ENCODE assay signal across 20 mouse cellular contexts in the genomic region with DNA sequence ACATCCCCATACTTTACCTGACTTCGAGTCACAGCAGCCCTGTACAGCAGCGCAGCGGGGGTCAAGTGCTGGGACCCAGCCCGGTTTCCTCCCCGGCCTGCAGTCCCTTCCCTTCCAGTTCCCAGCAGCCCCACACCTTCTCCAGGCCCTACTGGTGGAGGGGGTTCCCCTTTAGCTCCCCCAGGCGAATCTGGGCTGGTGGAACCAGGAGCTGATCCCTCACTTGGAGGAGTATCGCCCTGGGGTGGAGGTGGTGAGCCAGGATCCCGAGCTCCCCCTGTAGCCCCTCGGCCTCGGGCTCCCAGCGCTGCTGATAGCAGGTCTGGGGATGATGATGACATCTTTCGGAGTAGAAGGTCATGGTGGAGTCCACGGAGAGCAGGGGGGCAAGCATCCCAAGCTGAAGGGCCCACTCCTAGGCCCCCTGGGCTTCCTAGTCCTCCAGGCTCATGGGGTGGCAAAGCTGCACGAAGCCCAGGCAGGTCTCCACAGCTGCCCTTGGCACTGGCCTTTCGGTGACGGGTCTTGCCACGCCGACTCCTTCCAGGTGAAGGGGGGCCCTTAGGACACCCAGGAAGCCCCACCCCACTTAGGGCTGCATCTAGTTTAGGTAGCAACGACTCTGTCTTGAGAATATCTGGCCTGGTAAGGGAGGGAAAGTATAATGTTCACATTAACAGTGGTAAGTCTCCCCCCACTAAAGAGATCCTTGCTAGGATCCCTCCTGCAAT. TPM values are rescaled to one million over a fixed set of nuclear protein-coding genes. Genes with fewer than 3 reads are reported as not detected.
DNase-seq lines count a peak whose midpoint lies in the region; ATAC-seq and TF ChIP-seq lines count a peak whose summit lies in the region.
"Had no signal": no experiment of that assay in that cellular context is flagged by ENCODE, and none has a peak within 500 bp of the region (broad histone marks: within the 10 kb centered on the region; RNA-seq: fewer than 3 reads in every experiment).

No protein-coding gene starts in this region.

- TF ChIP-seq CTCF in liver, postnatal 0 days (IDR thresholded peaks at IDR 0.05; ENCODE audit: low read depth): no peak
- no peak for TF ChIP-seq CTCF in MEL (IDR thresholded peaks at IDR 0.05 in 2 of 3, conservative IDR thresholded peaks at IDR 0.05 in 1 of 3; ENCODE audit: control insufficient read depth in 1 of 3, insufficient read depth in 1 of 3, low read depth in 2 of 3, low read length in 3 of 3, poor library complexity in 1 of 3, severe bottlenecking in 1 of 3)

- peaks cover 90% of the 10 kb centered on the region for H3K36me3 ChIP-seq in forebrain, embryonic 15.5 days
- peaks cover 90% of the 10 kb centered on the region for H3K36me3 ChIP-seq in forebrain, embryonic 12.5 days (replicated peaks)
- H3K36me3 ChIP-seq in liver, embryonic 12.5 days: peaks cover 86% of the 10 kb centered on the region
- H3K36me3 ChIP-seq in liver, postnatal 0 days (replicated peaks; ENCODE audit: insufficient read depth, low read length): peaks cover 76% of the 10 kb centered on the region
- peaks cover 47 to 49% of the 10 kb centered on the region in 2 experiments for H3K36me3 ChIP-seq in MEL (ENCODE audit: control insufficient read depth in 1 of 2, insufficient read depth in 2 of 2, low read length in 2 of 2)

- 88% methylated on average over 19 of the region's 19 CpGs for WGBS in forebrain, embryonic 15.5 days
- WGBS in forebrain, embryonic 12.5 days: 90% methylated on average over 19 of the region's 19 CpGs
- 85% methylated on average over 19 of the region's 19 CpGs for WGBS in liver, embryonic 12.5 days (ENCODE audit: insufficient replicate concordance)
- 88% methylated on average over 19 of the region's 19 CpGs for WGBS in liver, postnatal 0 days (ENCODE audit: insufficient replicate concordance)

- no peak for TF ChIP-seq POLR2A in MEL (IDR thresholded peaks at IDR 0.05; ENCODE audit: control insufficient read depth in 1 of 2, insufficient read depth in 1 of 2, low read depth in 1 of 2, low read length in 2 of 2, poor library complexity in 1 of 2)

- DNase-seq in liver, postnatal 0 days: no peak
- no peak for DNase-seq in MEL (ENCODE audit: low read depth, low spot score)
- DNase-seq in urinary bladder, postnatal 36 days (ENCODE audit: low spot score in 2 of 2): no peak
- DNase-seq in heart, adult 18-20 months: no peak
- DNase-seq: adrenal gland, postnatal 25 days; cerebellum, postnatal 36 days; gastrocnemius, postnatal 36 days; heart, postnatal 14 days; kidney, adult 2 months; layer of hippocampus, adult 9-11 months; right cerebral cortex, postnatal 25 days had no signal

- TF ChIP-seq EP300 in liver, postnatal 0 days (IDR thresholded peaks at IDR 0.05; ENCODE audit: low read depth): no peak
- TF ChIP-seq EP300 in MEL (IDR thresholded peaks at IDR 0.05; ENCODE audit: low read depth in 1 of 2, low read length in 2 of 2): no peak

- H3K79me2 ChIP-seq in MEL (ENCODE audit: control insufficient read depth, insufficient read depth, low read length, poor library complexity): no peaks in the 10 kb centered on the region

- no peaks in the 10 kb centered on the region for H3K27me3 ChIP-seq in forebrain, embryonic 15.5 days
- H3K27me3 ChIP-seq in forebrain, embryonic 12.5 days: no peaks in the 10 kb centered on the region
- no peaks in the 10 kb centered on the region for H3K27me3 ChIP-seq in liver, embryonic 12.5 days (replicated peaks)
- no peaks in the 10 kb centered on the region for H3K27me3 ChIP-seq in liver, postnatal 0 days (ENCODE audit: insufficient read depth, low read length)
- H3K27me3 ChIP-seq in MEL (ENCODE audit: control insufficient read depth in 1 of 2, insufficient read depth in 2 of 2, low read length in 2 of 2): no peaks in the 10 kb centered on the region

- no peak overlapping the region for H3K9ac ChIP-seq in forebrain, embryonic 15.5 days (replicated peaks)
- no peak overlapping the region for H3K9ac ChIP-seq in forebrain, embryonic 12.5 days
- no peak overlapping the region for H3K9ac ChIP-seq in liver, embryonic 12.5 days
- H3K9ac ChIP-seq in liver, postnatal 0 days (replicated peaks): no peak overlapping the region
- no peak overlapping the region for H3K9ac ChIP-seq in MEL (ENCODE audit: control insufficient read depth, low read depth, low read length, poor library complexity, severe bottlenecking)

- H3K9me3 ChIP-seq in forebrain, embryonic 15.5 days: no peaks in the 10 kb centered on the region
- H3K9me3 ChIP-seq in forebrain, embryonic 12.5 days: no peaks in the 10 kb centered on the region
- no peaks in the 10 kb centered on the region for H3K9me3 ChIP-seq in liver, embryonic 12.5 days (replicated peaks)
- H3K9me3 ChIP-seq in liver, postnatal 0 days (ENCODE audit: low read length): no peaks in the 10 kb centered on the region
- no peaks in the 10 kb centered on the region for H3K9me3 ChIP-seq in MEL (replicated peaks; ENCODE audit: insufficient read depth, low read length)

- no peak overlapping the region for H3K4me3 ChIP-seq in forebrain, embryonic 15.5 days
- no peak overlapping the region for H3K4me3 ChIP-seq in forebrain, embryonic 12.5 days (replicated peaks)
- H3K4me3 ChIP-seq in liver, embryonic 12.5 days: no peak overlapping the region
- H3K4me3 ChIP-seq in liver, postnatal 0 days (ENCODE audit: low read depth, low read length): no peak overlapping the region
- no peak overlapping the region for H3K4me3 ChIP-seq in MEL (ENCODE audit: control insufficient read depth in 1 of 2, insufficient read depth in 1 of 2, low read depth in 2 of 2, low read length in 2 of 2)

- no peak for TF ChIP-seq RAD21 in MEL (IDR thresholded peaks at IDR 0.05; ENCODE audit: low read depth, low read length)

- H3K4me2 ChIP-seq in forebrain, embryonic 15.5 days (replicated peaks): no peak overlapping the region
- no peak overlapping the region for H3K4me2 ChIP-seq in forebrain, embryonic 12.5 days
- no peak overlapping the region for H3K4me2 ChIP-seq in liver, embryonic 12.5 days
- no peak overlapping the region for H3K4me2 ChIP-seq in liver, postnatal 0 days (ENCODE audit: low read depth, low read length)

- H3K4me1 ChIP-seq in forebrain, embryonic 15.5 days: no peaks in the 10 kb centered on the region
- no peaks in the 10 kb centered on the region for H3K4me1 ChIP-seq in forebrain, embryonic 12.5 days
- peaks cover 6% of the 10 kb centered on the region for H3K4me1 ChIP-seq in liver, embryonic 12.5 days
- no peaks in the 10 kb centered on the region; the same call in 1 of the 2 replicates for H3K4me1 ChIP-seq in liver, postnatal 0 days (ENCODE audit: insufficient read depth)
- peaks cover 20 to 29% of the 10 kb centered on the region in 2 experiments for H3K4me1 ChIP-seq in MEL (ENCODE audit: control insufficient read depth in 1 of 2, insufficient read depth in 2 of 2, low read length in 2 of 2)

- no peak overlapping the region for H3K27ac ChIP-seq in forebrain, embryonic 15.5 days (replicated peaks)
- no peak overlapping the region for H3K27ac ChIP-seq in forebrain, embryonic 12.5 days
- H3K27ac ChIP-seq in liver, embryonic 12.5 days: no peak overlapping the region
- no peak overlapping the region for H3K27ac ChIP-seq in liver, postnatal 0 days (ENCODE audit: low read depth)
- no peak overlapping the region for H3K27ac ChIP-seq in MEL (ENCODE audit: control insufficient read depth, low read depth, low read length)

- ATAC-seq in forebrain, embryonic 15.5 days (replicated peaks): peak; percentile 14; the same call in 1 of the 2 replicates
- ATAC-seq in forebrain, embryonic 12.5 days (ENCODE audit: low FRiP score): no peak
- ATAC-seq in liver, embryonic 12.5 days: peak; percentile 22
- no peak for ATAC-seq in liver, postnatal 0 days
- 0 out of 2 replicates have a peak, but pooled peaks have one; percentile 21 for ATAC-seq in megakaryocyte-erythroid progenitor cell, adult 5-6 weeks (replicated peaks; ENCODE audit: low FRiP score, low TSS enrichment, poor library complexity, severe bottlenecking)

RNA-seq across cellular contexts. Expression of a gene that starts 2.3 kb away (rescaled TPM):
- polyA plus RNA-seq in forebrain, embryonic 15.5 days (2015; fragmentation: Nextera tagmentation; extraction: Ambion mirVana): 6.0 and 6.1 TPM in 2 replicates
- 3.9 and 7.9 TPM in 2 replicates for polyA plus RNA-seq in forebrain, embryonic 12.5 days (2016; fragmentation: Nextera tagmentation; extraction: Ambion mirVana)
- polyA plus RNA-seq in liver, embryonic 12.5 days (2016; fragmentation: Nextera tagmentation; extraction: Ambion mirVana): not detected in 2 replicates
- not detected in 2 replicates for polyA plus RNA-seq in liver, postnatal 0 days (2015; fragmentation: Nextera tagmentation; extraction: Ambion mirVana)
- not detected in 2 replicates for total RNA-seq in MEL (2012; rRNA removed)
- polyA plus RNA-seq in MEL (2012; ENCODE audit: insufficient read depth in 1 of 2, insufficient read length in 2 of 2, low read depth in 1 of 2, low replicate concordance in 2 of 2, missing spikeins in 1 of 2): not detected
- total RNA-seq in megakaryocyte-erythroid progenitor cell, adult 5-6 weeks (2014; fragmentation: Nextera tagmentation): not detected in 2 replicates
- total RNA-seq in megakaryocyte-erythroid progenitor cell, adult 5-6 weeks (2017): not detected in 2 replicates
- total RNA-seq in heart, adult 18-20 months (2021): not detected
- total RNA-seq: adrenal gland, postnatal 25 days; ES-E14; gastrocnemius, postnatal 36 days; heart, postnatal 14 days; liver, adult 2 months; megakaryocyte, adult 5-6 weeks; neutrophil, adult 5-6 weeks had no signal
- polyA plus RNA-seq: frontal cortex, adult 2 months; kidney, adult 2 months; liver, adult 2 months had no signal

RNA-seq across cellular contexts. Expression of a gene that starts 15.6 kb away (rescaled TPM):
- polyA plus RNA-seq in forebrain, embryonic 15.5 days (2015; fragmentation: Nextera tagmentation; extraction: Ambion mirVana): 55.3 and 55.9 TPM in 2 replicates
- polyA plus RNA-seq in forebrain, embryonic 12.5 days (2016; fragmentation: Nextera tagmentation; extraction: Ambion mirVana): 39.4 and 40.1 TPM in 2 replicates
- polyA plus RNA-seq in liver, embryonic 12.5 days (2016; fragmentation: Nextera tagmentation; extraction: Ambion mirVana): 4.2 and 4.5 TPM in 2 replicates
- polyA plus RNA-seq in liver, postnatal 0 days (2015; fragmentation: Nextera tagmentation; extraction: Ambion mirVana): 0.53 and 0.85 TPM in 2 replicates
- total RNA-seq in MEL (2012; rRNA removed): 1.7 and 2.0 TPM in 2 replicates
- polyA plus RNA-seq in MEL (2012; ENCODE audit: insufficient read depth in 1 of 2, insufficient read length in 2 of 2, low read depth in 1 of 2, low replicate concordance in 2 of 2, missing spikeins in 1 of 2): 1 to 10 TPM in 1 of 2 experiments, not detected in 1; 2.8 TPM
- total RNA-seq in megakaryocyte-erythroid progenitor cell, adult 5-6 weeks (2014; fragmentation: Nextera tagmentation): 0.39 TPM in 1 of 2 replicates, not detected in the other
- 0.14 and 0.15 TPM in 2 replicates for total RNA-seq in megakaryocyte-erythroid progenitor cell, adult 5-6 weeks (2017)
- 1 to 10 TPM; 1.8 to 2.3 TPM for total RNA-seq in heart, adult 18-20 months (2021)

RNA-seq across cellular contexts. Expression of a gene that starts 16.7 kb away (rescaled TPM):
- polyA plus RNA-seq in forebrain, embryonic 15.5 days (2015; fragmentation: Nextera tagmentation; extraction: Ambion mirVana): 102 and 103 TPM in 2 replicates
- polyA plus RNA-seq in forebrain, embryonic 12.5 days (2016; fragmentation: Nextera tagmentation; extraction: Ambion mirVana): 91.9 and 93.5 TPM in 2 replicates
- 63.5 and 66.7 TPM in 2 replicates for polyA plus RNA-seq in liver, embryonic 12.5 days (2016; fragmentation: Nextera tagmentation; extraction: Ambion mirVana)
- polyA plus RNA-seq in liver, postnatal 0 days (2015; fragmentation: Nextera tagmentation; extraction: Ambion mirVana): 26.8 and 27.8 TPM in 2 replicates
- 135 and 155 TPM in 2 replicates for total RNA-seq in MEL (2012; rRNA removed)
- polyA plus RNA-seq in MEL (2012; ENCODE audit: insufficient read depth in 1 of 2, insufficient read length in 2 of 2, low read depth in 1 of 2, low replicate concordance in 2 of 2, missing spikeins in 1 of 2): 100 to 1,000 TPM in 1 of 2 experiments, not detected in 1; 182 TPM
- 37.4 and 40.7 TPM in 2 replicates for total RNA-seq in megakaryocyte-erythroid progenitor cell, adult 5-6 weeks (2014; fragmentation: Nextera tagmentation)
- total RNA-seq in megakaryocyte-erythroid progenitor cell, adult 5-6 weeks (2017): 17.0 and 19.7 TPM in 2 replicates
- 10 to 100 TPM; 40.1 to 43.0 TPM for total RNA-seq in heart, adult 18-20 months (2021)

RNA-seq across cellular contexts. Expression of a gene that starts 23.5 kb away (rescaled TPM):
- 2.4 and 2.5 TPM in 2 replicates for polyA plus RNA-seq in forebrain, embryonic 15.5 days (2015; fragmentation: Nextera tagmentation; extraction: Ambion mirVana)
- 2.7 and 2.9 TPM in 2 replicates for polyA plus RNA-seq in forebrain, embryonic 12.5 days (2016; fragmentation: Nextera tagmentation; extraction: Ambion mirVana)
- polyA plus RNA-seq in liver, embryonic 12.5 days (2016; fragmentation: Nextera tagmentation; extraction: Ambion mirVana): 1.0 TPM in 2 replicates
- polyA plus RNA-seq in liver, postnatal 0 days (2015; fragmentation: Nextera tagmentation; extraction: Ambion mirVana): 0.42 and 0.60 TPM in 2 replicates
- 0.85 and 1.8 TPM in 2 replicates for total RNA-seq in MEL (2012; rRNA removed)
- polyA plus RNA-seq in MEL (2012; ENCODE audit: insufficient read depth in 1 of 2, insufficient read length in 2 of 2, low read depth in 1 of 2, low replicate concordance in 2 of 2, missing spikeins in 1 of 2): 1 to 10 TPM in 1 of 2 experiments, not detected in 1; 5.5 TPM
- 5.1 and 8.2 TPM in 2 replicates for total RNA-seq in megakaryocyte-erythroid progenitor cell, adult 5-6 weeks (2014; fragmentation: Nextera tagmentation)
- 0.89 and 3.4 TPM in 2 replicates for total RNA-seq in megakaryocyte-erythroid progenitor cell, adult 5-6 weeks (2017)
- total RNA-seq in heart, adult 18-20 months (2021): under 1 TPM; 0.87 to 0.92 TPM

RNA-seq across cellular contexts. Expression of a gene that starts 30.9 kb away (rescaled TPM):
- 155 and 161 TPM in 2 replicates for polyA plus RNA-seq in forebrain, embryonic 15.5 days (2015; fragmentation: Nextera tagmentation; extraction: Ambion mirVana)
- 191 and 192 TPM in 2 replicates for polyA plus RNA-seq in forebrain, embryonic 12.5 days (2016; fragmentation: Nextera tagmentation; extraction: Ambion mirVana)
- 101 and 104 TPM in 2 replicates for polyA plus RNA-seq in liver, embryonic 12.5 days (2016; fragmentation: Nextera tagmentation; extraction: Ambion mirVana)
- polyA plus RNA-seq in liver, postnatal 0 days (2015; fragmentation: Nextera tagmentation; extraction: Ambion mirVana): 68.4 and 70.9 TPM in 2 replicates
- 359 and 427 TPM in 2 replicates for total RNA-seq in MEL (2012; rRNA removed)
- polyA plus RNA-seq in MEL (2012; ENCODE audit: insufficient read depth in 1 of 2, insufficient read length in 2 of 2, low read depth in 1 of 2, low replicate concordance in 2 of 2, missing spikeins in 1 of 2): 1,000 to 10,000 TPM in 1 of 2 experiments, 100 to 1,000 TPM in 1; 977 to 2,091 TPM
- total RNA-seq in megakaryocyte-erythroid progenitor cell, adult 5-6 weeks (2014; fragmentation: Nextera tagmentation): 749 and 832 TPM in 2 replicates
- total RNA-seq in megakaryocyte-erythroid progenitor cell, adult 5-6 weeks (2017): 152 and 207 TPM in 2 replicates
- 100 to 1,000 TPM; 418 to 491 TPM for total RNA-seq in heart, adult 18-20 months (2021)

Comparison
In these comparisons a context has a peak if more than half of its experiments do, and no peak if none do; other contexts are left out.
1. ATAC-seq: peak in forebrain, embryonic 15.5 days (single experiment), liver, embryonic 12.5 days (single experiment) and megakaryocyte-erythroid progenitor cell, adult 5-6 weeks (single experiment); none in forebrain, embryonic 12.5 days (single experiment) and liver, postnatal 0 days (single experiment).